Mouse (Mus musculus): ENCODE measurements at regions not wholly inside any gene's neighbourhood (a gene's known extent, or its start where the extent isn't known, plus 50 kb on each side); places are given as distances from the start of the nearest gene placed in this dataset.

DNA sequence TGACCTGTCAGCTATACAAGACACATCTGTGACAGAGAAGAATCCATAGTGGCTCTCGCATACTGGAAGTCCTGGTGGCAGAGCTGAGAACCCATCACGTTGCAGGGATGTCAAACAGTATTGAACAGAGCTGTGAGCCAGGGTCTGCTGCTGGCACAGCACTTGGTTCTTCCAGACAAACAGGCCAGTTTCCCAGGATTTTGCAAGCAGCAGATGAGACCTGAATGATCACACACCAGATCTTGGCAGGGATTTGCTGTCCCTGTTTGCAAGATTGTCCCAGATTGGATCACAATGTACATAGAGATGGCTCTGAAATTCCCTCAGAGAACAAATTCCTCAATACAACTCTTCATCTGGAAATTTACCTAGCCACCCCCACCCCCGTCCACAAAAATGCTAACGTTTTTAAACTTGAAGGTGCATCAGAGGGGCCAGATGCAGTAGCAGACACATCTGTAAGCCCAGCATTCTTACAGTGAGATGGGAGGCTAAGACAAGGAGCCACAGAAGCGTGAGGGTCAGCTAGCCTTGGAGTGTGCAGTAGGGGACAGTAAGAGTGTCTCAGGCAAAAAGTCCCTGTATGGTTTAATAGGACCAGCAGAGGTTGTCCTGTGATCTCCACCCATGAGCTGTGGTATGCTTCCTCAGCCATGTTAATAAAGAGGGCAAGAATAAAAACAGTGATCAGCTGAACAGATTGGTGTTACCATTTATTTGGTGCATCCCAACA is 307.8 kb downstream of the Gadd45g start:
- Histone ChIP-seq H3K27ac (ENCODE audit: control insufficient read depth, low read depth, low read length) (no peak overlapping the region), H3K79me2 (ENCODE audit: control insufficient read depth, insufficient read depth, low read length, poor library complexity) (no peaks in the 10 kb centered on the region), H3K4me1 (ENCODE audit: control insufficient read depth in 1 of 2, insufficient read depth in 2 of 2, low read length in 2 of 2) (no peaks in the 10 kb centered on the region), H3K36me3 (ENCODE audit: control insufficient read depth in 1 of 2, insufficient read depth in 2 of 2, low read length in 2 of 2) (no peaks in the 10 kb centered on the region), H3K9ac (ENCODE audit: control insufficient read depth, low read depth, low read length, poor library complexity, severe bottlenecking) (no peak overlapping the region), H3K27me3 (ENCODE audit: control insufficient read depth in 1 of 2, insufficient read depth in 2 of 2, low read length in 2 of 2) (no peaks in the 10 kb centered on the region), H3K9me3 (replicated peaks; ENCODE audit: insufficient read depth, low read length) (no peaks in the 10 kb centered on the region), H3K4me3 (ENCODE audit: control insufficient read depth in 1 of 2, insufficient read depth in 1 of 2, low read depth in 2 of 2, low read length in 2 of 2) (no peak overlapping the region)
- no peak for DNase-seq (ENCODE audit: low read depth, low spot score)
- TF ChIP-seq POLR2AphosphoS5 (IDR thresholded peaks at IDR 0.05; ENCODE audit: borderline replicate concordance, low read depth, low read length), result no peak

DNA sequence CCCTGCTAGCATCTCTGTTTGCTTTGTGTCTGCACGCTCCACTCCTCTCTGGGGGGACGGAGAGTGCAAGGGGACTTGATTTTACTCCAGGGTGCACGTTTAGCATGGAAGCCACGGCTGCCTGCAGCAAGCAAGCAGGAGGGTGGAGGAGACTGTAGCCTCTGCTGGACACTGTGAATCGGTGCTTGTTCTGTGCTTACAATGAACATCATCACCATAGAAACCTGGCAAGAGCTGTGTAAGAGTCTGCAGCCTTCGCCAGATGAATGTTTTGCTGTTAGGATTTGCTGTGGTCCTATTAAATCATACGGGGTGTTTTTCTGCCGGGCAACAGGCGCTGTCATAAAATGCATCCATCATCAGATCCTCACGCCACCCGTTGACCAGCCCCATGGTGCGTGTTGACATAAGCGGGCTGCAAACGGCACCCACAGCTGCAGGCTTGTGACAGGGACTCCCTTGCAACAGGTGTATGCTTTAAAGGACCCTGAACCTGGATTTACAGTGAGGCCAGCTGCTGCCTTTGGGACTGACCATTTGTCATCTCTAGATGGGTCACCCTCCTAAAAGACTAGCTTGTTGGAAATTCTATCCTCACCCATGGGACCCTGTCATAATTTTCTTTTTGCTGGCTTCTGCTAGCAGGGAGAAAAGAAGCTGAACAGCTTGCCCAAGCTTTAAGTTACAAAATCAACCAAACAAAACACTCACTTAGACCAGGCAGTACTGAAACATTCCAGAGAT is 308.5 kb downstream of the Gadd45g start:
- no peaks in the 10 kb centered on the region for H3K4me1 ChIP-seq (ENCODE audit: control insufficient read depth in 1 of 2, insufficient read depth in 2 of 2, low read length in 2 of 2)

DNA sequence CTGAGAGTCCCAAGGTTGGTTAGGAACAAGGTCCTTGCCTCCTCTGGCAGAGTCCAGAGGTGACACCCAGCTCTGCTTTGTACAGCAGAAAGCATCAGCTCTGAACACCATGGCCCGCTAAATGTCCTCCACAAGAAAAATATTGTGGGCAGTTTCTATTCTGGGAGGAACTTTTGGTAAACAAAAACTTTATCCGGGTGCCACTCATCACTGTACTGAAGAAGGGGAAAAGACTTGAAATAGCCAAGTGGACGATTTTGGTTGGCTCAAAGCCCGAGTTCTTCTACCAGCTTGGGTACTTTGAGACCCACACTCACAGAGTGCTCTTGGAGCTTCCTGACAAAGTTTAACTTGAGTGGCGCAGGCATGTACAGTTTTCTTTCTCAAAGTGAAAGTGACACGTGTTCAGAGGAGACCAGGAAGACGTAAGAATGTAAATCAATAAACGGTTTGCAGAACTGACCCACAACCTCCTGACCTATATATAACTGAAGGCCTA is 309.2 kb downstream of the Gadd45g start:
- no peaks in the 10 kb centered on the region for H3K4me1 ChIP-seq (ENCODE audit: control insufficient read depth in 1 of 2, insufficient read depth in 2 of 2, low read length in 2 of 2)
- no peaks in the 10 kb centered on the region for H3K79me2 ChIP-seq (ENCODE audit: control insufficient read depth, insufficient read depth, low read length, poor library complexity)
- no peak overlapping the region for H3K27ac ChIP-seq (ENCODE audit: control insufficient read depth, low read depth, low read length)
- no peak for TF ChIP-seq NRF1 (IDR thresholded peaks at IDR 0.05; ENCODE audit: insufficient read depth, low read depth, low read length, poor library complexity, severe bottlenecking)
- TF ChIP-seq POLR2AphosphoS5 (IDR thresholded peaks at IDR 0.05; ENCODE audit: borderline replicate concordance, low read depth, low read length), result no peak
- TF ChIP-seq HCFC1 (IDR thresholded peaks at IDR 0.05; ENCODE audit: low read depth, low read length), result no peak
- no peak for TF ChIP-seq USF1 (IDR thresholded peaks at IDR 0.05; ENCODE audit: low read depth, low read length)
- TF ChIP-seq GATA1 (IDR thresholded peaks at IDR 0.05; ENCODE audit: low read depth, low read length), result no peak
- TF ChIP-seq KAT2A (conservative IDR thresholded peaks at IDR 0.05; ENCODE audit: low read depth, low read length), result no peak
- TF ChIP-seq ETS1 (IDR thresholded peaks at IDR 0.05; ENCODE audit: low read depth, low read length), result no peak
- no peak for TF ChIP-seq MAFK (IDR thresholded peaks at IDR 0.05; ENCODE audit: borderline replicate concordance, low read depth, low read length)
- no peak for TF ChIP-seq MAX (IDR thresholded peaks at IDR 0.05; ENCODE audit: low read length)
- TF ChIP-seq GABPA (IDR thresholded peaks at IDR 0.05; ENCODE audit: low read depth, low read length), result no peak
- no peak for TF ChIP-seq CHD1 (IDR thresholded peaks at IDR 0.05; ENCODE audit: low read depth, low read length)
- no peak for TF ChIP-seq ZC3H11A (IDR thresholded peaks at IDR 0.05; ENCODE audit: low read depth, low read length)
- TF ChIP-seq RCOR1 (IDR thresholded peaks at IDR 0.05; ENCODE audit: low read depth, low read length), result no peak
- no peak for TF ChIP-seq ZKSCAN1 (IDR thresholded peaks at IDR 0.05; ENCODE audit: low read depth, low read length)
- TF ChIP-seq TBP (IDR thresholded peaks at IDR 0.05; ENCODE audit: low read depth, low read length), result no peak
- no peak for TF ChIP-seq SIN3A (IDR thresholded peaks at IDR 0.05; ENCODE audit: low read length)
- H3K4me3 ChIP-seq (ENCODE audit: control insufficient read depth in 1 of 2, insufficient read depth in 1 of 2, low read depth in 2 of 2, low read length in 2 of 2), result no peak overlapping the region
- no peaks in the 10 kb centered on the region for H3K27me3 ChIP-seq (ENCODE audit: control insufficient read depth in 1 of 2, insufficient read depth in 2 of 2, low read length in 2 of 2)
- no peak for DNase-seq (ENCODE audit: low read depth, low spot score)
- no peak overlapping the region for H3K9ac ChIP-seq (ENCODE audit: control insufficient read depth, low read depth, low read length, poor library complexity, severe bottlenecking)
- no peaks in the 10 kb centered on the region for H3K9me3 ChIP-seq (replicated peaks; ENCODE audit: insufficient read depth, low read length)
- H3K36me3 ChIP-seq (ENCODE audit: control insufficient read depth in 1 of 2, insufficient read depth in 2 of 2, low read length in 2 of 2), result no peaks in the 10 kb centered on the region

More for the DNA sequence above, 308.5 kb downstream of the Gadd45g start:
- no peak overlapping the region for H3K9ac ChIP-seq (ENCODE audit: control insufficient read depth, low read depth, low read length, poor library complexity, severe bottlenecking)
- no peak overlapping the region for H3K27ac ChIP-seq (ENCODE audit: control insufficient read depth, low read depth, low read length)
- no peak overlapping the region for H3K4me3 ChIP-seq (ENCODE audit: control insufficient read depth in 1 of 2, insufficient read depth in 1 of 2, low read depth in 2 of 2, low read length in 2 of 2)
- TF ChIP-seq ZC3H11A (IDR thresholded peaks at IDR 0.05; ENCODE audit: low read depth, low read length), result no peak
- no peak for TF ChIP-seq TBP (IDR thresholded peaks at IDR 0.05; ENCODE audit: low read depth, low read length)
- TF ChIP-seq TCF12 (IDR thresholded peaks at IDR 0.05; ENCODE audit: low read depth, low read length), result no peak
- TF ChIP-seq GABPA (IDR thresholded peaks at IDR 0.05; ENCODE audit: low read depth, low read length), result no peak
- no peak for TF ChIP-seq MEF2A (IDR thresholded peaks at IDR 0.05; ENCODE audit: extremely low read depth, insufficient replicate concordance, low read depth, low read length, poor library complexity, severe bottlenecking)
- no peak for TF ChIP-seq ZMIZ1 (IDR thresholded peaks at IDR 0.05; ENCODE audit: low read depth, low read length)
- no peak for TF ChIP-seq MAFK (IDR thresholded peaks at IDR 0.05; ENCODE audit: borderline replicate concordance, low read depth, low read length)
- TF ChIP-seq CHD2 (IDR thresholded peaks at IDR 0.05; ENCODE audit: low read length), result no peak
- TF ChIP-seq ZKSCAN1 (IDR thresholded peaks at IDR 0.05; ENCODE audit: low read depth, low read length), result no peak
- no peak for TF ChIP-seq USF2 (IDR thresholded peaks at IDR 0.05; ENCODE audit: borderline replicate concordance in 1 of 2, insufficient read depth in 1 of 2, low read depth in 1 of 2, low read length in 2 of 2)
- no peak for TF ChIP-seq GATA1 (IDR thresholded peaks at IDR 0.05; ENCODE audit: low read depth, low read length)
- no peak for TF ChIP-seq BHLHE40 (IDR thresholded peaks at IDR 0.05; ENCODE audit: borderline replicate concordance, low read depth, low read length)
- TF ChIP-seq NRF1 (IDR thresholded peaks at IDR 0.05; ENCODE audit: insufficient read depth, low read depth, low read length, poor library complexity, severe bottlenecking), result no peak
- H3K9me3 ChIP-seq (replicated peaks; ENCODE audit: insufficient read depth, low read length), result no peaks in the 10 kb centered on the region
- DNase-seq (ENCODE audit: low read depth, low spot score), result no peak
- H3K36me3 ChIP-seq (ENCODE audit: control insufficient read depth in 1 of 2, insufficient read depth in 2 of 2, low read length in 2 of 2), result no peaks in the 10 kb centered on the region
- H3K27me3 ChIP-seq (ENCODE audit: control insufficient read depth in 1 of 2, insufficient read depth in 2 of 2, low read length in 2 of 2), result no peaks in the 10 kb centered on the region
- no peaks in the 10 kb centered on the region for H3K79me2 ChIP-seq (ENCODE audit: control insufficient read depth, insufficient read depth, low read length, poor library complexity)

Data from MEL (cell line).